Mouse (Mus musculus) testis, postnatal 10 days (tissue): ENCODE data around the gene Clcn6.
A peak's percentile ranks its signal among the peaks of the same experiment; 100 is the strongest.
"Not testable (repeated sequence)": the region's sequence is repeated elsewhere in the genome, so short reads cannot be mapped to it uniquely, and the experiment has no call there.

Experiments
- DNase-seq: peaks from one replicate; pipeline ENCODE4 v3.0.0; 2021; ENCODE audit warnings: low spot score

Gene Clcn6

DNA sequence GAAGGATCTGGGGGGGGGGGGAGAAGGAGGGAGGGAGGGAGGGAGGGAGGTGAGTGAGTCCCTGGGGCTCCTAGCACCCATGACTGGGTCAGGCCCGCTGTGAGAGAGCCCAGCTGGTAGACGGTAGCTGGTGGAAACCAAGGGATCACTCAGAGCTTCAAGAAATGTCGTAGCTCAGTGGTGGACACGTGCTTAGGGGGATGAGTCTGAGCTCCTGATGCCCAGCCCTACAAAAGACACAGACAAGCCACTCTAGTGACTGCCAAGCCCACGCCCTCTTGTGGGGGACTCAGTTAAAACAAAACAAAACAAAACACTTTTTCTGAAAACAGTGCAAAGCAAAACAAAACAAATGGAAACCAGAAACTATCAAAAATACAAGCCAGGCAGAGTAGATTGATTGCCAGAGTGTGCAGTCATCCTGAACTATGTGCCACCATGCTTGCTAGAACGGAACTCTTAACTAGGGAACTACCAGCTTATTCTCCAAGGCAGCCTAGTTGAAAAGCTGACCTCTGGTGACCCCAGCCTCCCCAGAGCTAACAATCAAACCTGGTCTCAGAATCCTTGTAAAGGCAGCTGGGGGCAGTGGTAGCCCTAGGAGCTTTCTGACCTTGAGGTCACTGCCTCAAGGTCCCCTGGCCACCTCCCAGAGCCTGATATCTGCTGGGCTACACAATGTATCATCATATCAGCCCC, 27.2 kb upstream of the Clcn6 start:
- DNase-seq = peak; percentile 62

DNA sequence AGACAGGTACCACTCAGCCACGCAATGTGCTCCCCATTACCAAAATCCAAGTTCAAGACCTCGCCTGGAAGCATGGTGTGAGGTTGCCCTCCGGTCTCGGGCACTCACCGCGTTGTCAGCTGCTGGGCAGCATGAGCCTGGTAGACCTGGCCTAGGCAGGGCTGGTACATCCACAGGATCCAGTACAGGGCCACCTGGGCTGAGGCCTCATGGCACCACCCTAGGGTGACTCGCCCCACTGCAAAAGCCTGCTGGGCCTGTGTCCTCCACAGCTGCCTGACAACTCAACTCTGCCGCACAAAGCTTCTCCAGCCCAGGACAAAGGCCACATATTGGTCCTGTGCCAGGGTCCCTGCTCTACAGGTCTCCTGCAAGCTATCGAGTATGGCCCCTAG, 22.5 kb upstream of the Clcn6 start:
- no peak for DNase-seq

DNA sequence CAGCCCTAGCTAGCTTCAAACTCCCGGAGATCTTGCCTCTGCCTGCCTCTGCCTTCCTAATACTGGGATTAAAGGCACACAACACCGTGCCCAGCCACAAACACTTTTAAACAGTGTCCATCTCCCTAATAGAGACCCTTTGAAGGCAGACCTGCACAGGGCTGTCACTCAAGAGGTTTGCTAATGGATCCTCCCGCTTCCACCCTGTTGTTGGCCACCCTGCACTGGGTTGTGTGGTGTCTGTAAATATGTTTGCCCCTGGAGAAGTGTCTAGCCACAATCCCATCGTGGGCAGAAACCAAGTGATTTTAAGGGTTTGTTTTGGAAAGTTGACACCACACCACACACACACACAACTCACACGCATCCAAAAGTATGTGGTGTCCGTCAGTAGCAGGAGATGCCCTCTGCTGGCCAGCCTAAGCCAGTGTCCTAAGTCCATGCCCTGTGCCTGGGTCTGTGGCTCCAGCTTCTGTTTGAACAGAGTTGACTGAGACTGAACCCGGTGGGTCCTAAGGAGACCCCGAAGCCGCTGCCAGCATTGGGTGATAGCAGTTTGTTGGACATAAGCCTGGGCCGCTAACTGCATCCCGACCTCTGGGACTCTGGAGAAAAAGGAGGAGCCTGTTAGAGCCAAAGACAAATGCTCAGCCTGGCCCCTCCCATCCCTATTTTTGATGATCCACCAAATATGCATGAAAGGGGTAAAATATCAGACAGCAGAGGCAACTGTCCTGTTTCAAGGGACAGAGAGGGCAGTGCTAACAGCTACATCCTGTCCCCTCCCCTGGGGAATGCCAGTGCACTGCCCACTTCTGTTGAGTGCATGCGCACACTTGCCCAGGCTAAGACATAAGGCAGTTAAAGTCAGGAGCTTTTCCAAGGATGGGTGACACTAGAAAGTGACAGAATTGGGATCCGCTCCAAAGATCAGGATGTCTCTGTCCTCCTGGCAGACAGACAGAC, 21.8 kb upstream of the Clcn6 start:
- DNase-seq = peak; percentile 70

DNA sequence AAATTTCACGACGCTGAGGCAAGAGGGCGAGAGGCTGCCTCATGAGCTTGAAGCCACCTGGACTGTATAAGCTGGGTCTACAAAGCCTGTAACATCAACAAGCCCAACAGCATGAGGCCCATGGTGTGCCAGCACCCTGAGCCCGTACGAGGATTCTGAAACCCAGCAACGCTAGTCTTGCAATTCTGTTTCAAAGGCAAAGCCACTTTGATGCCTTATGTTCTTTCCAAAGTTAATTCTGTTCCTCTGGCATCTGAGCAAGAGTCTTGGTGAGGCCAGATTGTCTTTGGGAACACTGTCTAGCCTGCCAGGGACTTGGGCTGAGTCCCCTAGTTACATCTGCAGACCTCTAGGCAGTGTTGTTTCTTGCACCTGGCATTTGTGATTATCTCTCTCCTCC, 20.4 kb upstream of the Clcn6 start:
- DNase-seq = no peak

DNA sequence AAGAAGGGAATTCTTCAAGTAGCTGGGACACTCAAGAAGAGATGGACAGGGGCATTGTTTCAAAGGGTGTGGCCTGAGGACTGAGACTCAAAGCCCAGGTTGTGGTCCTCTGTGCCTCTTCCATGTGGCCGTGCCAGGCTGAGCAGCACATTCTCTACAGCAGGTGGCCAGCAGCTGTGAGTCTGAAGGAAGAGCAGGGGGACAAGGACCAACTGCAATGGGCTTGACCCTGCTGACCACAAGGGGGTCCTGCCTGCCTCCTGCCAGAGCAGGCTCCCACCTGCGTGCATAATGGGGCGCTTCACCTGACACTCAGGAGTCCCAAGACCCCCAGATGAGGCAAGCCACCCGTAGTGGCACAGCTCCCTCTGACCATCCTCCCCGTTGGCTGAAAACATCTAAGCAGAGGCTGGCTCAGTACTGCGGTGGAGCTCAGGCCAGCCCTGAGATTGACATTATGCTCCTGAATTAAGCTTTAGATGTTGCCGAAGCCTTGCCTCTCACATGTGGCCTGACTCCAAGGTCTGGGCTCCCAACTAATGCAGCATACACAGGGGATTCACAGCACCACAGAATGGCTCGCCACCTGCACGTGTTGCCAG, 19.7 kb upstream of the Clcn6 start:
- DNase-seq = no peak

DNA sequence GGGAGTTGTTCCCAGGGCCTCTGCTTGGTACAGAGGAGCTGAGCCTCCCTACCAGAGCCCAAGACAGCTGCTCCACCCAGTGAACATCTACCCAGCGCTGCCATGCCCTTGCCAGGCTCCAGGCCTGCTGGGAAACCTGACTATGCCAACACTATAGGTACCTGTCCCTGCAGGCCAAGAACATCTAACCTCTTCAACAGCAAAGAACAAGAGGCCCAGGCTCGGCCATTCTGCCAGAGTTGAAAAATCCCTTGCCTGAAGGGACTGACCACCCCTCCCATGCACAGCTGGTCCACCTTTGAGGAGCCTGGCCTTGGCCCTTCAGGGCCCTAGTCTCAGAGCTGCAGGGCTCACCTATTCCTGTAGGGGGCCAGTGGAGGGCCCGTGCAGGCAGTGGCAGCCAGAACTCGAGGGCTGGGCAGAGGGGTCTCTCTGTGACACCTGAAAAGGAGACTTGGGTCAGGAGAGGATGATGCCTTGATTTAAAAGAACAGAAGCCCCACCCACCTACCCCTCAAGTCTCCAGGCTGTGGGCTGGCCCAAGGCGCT, 19.1 kb upstream of the Clcn6 start:
- no peak for DNase-seq

DNA sequence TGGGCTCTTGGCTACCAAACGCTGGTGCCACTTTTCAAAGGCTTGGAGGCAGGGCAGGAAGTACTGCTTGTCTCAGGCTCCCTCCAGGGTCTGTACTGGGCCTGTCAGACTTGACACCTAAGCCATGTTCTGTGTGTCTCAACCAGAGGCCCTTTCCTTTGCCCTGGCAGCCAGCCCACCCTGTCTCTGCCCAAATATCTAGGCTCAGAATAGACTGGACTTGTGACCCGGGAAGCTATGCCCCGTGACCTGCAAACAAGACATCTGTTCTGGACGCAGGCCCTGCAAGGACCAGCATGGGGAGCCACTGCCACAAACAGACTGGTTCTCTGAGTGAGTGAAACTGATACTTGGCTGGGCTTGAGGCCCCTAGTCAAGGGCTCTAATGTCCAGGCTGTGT, 18.2 kb upstream of the Clcn6 start:
- no peak for DNase-seq

DNA sequence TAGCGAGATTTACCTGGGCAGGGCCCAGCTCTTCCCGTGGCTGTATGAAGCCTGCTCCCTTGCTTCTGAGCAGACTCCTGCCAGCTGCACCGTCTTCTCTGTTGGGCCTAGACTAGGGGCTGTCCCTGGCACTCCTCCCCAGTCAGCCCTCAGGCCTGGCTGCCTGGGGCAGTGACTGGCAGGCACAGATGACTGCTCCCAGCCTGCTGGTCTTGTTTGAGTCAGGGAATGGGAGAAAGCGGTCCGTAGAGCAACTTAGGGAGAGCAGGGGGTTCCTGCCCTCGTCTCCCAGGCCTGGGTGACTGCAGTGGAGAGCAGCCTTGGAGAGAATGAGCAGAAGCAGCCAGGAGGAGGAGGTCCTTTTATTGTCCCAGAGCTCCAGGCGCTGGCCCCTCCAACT, 17.6 kb upstream of the Clcn6 start:
- no peak for DNase-seq

DNA sequence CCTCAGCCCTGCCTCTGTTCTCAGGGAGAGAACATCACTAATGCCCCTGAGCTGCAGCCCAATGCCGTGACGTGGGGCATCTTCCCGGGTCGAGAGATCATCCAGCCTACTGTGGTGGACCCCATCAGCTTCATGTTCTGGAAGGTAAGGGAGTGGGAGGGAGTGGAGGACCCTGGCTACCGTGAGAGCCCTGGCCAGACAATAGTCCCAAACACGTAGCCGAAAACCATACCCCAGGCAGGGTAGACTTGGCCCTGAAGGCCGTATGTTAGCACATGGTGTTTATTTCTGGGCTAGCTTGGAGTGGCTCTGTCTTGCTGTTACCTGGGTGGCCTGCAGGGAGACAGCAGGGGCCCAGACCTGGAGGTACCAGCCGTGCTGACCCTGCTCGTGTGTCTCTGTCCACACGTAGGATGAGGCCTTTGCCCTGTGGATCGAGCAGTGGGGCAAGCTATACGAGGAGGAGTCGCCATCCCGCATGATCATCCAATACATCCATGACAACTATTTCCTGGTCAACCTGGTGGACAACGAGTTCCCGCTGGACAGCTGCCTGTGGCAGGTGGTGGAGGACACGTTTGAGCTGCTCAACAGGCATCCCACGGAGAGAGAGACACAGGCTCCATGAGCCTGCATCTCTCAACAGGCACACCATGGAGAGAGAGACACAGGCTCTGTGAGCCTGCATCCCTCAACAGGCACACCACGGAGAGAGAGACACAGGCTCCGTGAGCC, 16.5 kb upstream of the Clcn6 start:
- no peak for DNase-seq

DNA sequence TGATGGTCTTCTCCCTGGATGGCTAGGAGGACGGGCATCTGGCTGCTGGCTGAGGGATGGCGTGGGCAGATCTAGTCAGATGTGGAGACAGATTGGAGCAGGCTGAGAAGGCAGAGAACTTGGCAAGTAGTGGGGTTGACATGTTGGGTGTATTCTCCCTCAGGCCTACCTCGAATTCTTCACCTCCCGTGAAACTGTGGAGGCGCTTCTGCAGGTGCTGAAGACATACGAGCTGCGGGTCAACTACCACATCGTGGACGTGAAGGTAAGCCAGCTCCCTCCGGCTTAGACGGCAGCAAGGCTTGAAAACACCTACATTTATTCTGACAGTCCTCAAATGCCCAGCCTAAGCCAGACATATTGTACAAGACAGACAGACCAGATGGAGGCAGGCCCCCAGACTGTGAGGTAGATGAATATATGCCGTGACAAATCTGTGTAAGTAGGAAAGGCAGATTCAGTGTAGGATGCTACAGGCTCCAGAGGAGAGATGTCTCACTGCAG, 14.8 kb upstream of the Clcn6 start:
- no peak for DNase-seq

DNA sequence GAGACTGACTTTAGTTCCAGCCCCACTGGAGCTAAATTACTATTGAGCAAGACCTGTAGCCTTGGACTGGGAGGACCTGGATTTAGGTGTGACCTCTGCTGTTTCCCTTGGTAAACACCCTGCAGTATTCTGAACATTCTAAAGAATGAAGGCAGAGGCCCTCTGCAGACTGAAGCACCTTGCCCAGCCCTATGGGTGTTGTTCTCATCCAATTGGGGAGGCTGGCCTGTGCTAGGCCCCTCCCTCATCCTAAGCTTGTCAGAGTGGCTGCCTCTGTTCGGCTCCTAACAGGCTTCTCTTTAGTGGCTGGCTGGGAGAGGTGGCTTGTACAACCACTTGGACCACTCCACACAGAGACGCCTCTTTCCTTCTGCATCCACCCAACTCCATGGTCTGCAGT, 14.4 kb upstream of the Clcn6 start:
- DNase-seq = no peak

DNA sequence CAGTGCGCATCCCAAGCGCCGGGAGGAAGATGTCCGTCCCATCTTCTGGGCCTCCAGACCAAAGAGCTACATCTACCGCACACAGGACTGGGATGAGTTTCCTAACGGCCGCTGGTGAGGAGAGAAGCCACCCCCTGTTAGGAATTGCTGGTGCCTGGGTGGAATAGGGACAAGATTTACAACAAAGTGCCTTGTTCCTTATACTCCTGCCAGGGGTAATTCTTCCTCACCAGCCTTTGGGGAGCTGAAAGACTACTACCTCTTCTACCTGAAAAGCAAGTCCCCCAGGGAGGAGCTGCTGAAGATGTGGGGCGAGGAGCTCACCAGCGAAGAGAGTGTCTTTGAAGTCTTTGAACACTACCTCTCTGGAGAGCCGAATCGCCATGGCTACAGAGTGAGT, 13.3 kb upstream of the Clcn6 start:
- DNase-seq = no peak

DNA sequence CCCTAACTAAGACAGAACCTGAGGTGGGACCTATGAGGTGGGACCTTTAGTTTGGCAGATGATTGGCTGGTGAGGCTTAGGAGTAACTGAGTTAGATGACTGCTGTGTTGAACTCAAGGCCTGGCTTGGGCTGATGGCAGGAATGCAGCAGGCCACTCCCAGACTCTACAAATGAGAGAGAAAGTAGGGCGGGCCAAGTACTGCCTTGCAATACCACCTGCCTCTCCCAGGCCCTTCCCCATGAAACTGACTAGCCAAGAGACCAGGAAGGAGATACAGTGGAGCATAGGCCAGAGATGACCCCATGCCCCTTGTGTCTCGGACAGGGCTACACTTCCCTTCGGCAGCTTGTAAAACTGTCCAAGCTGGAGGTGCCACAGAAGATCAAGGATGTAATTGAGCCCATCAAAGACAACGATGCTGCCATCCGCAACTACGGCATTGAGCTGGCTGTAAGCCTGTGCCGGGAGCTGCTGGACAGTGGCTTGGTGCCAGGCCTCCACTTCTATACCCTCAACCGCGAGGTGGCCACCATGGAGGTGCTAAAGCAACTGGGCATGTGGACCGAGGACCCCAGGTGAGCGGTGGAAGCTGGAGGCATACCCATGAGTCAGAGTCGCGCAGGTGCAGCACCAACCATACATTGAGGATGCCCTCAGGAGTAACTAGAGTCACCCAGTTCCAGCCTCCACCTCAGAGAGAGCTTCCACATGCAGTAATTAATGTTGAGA, 12.6 kb upstream of the Clcn6 start:
- DNase-seq = no peak

DNA sequence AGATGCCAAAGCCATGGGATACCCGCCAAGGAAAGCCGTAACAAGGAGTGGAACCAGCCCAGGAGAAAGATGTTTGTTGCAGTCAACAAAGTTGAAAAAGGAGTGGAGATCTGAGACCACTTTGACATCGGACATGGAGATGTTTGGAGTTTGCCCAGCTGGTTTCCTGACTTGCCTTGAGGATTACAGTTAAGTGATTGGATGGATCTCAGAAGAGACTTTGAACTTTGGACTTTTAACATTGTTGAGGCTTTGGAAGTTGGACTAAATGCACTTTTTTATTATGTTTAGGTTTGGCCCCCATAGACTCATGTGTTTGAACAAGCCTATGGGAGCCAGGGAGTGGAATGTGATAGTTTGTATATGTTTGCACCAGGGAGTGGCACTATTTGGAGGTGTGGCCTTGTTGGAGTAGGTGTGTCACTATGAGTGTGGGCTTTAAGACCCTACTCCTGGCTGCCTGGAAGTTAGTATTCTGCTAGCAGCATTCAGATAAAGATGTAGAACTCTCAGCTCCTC, 11.8 kb upstream of the Clcn6 start:
- DNase-seq = not testable (repeated sequence)

DNA sequence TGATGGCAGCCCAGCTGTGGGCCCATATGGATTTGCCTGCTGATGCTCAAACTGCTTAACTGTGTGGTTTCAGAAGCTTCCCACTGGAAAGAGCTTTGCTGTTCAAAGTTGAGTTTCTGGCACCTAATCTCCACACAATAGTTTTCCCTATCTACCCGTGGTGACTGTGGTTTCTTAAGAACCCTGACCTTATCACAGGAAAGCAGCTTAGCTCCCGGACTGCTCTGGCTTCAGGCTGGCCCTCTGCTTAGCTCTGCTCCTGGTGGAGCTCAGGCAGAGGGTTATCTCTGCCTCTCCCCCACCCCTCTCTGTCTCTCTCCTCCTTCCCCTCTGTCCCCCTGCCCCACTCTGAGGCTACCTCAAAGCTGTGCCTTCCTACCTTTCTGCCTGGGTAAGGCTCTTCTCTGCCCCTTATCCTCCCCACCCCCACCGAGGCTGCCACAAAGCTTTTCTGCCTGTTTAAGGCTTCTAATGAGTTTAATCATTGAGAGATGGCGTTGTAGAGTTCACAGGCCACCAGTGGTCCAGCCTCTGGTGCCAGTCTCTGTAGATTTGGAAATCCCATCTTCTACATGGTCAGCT, 7.9 kb upstream of the Clcn6 start:
- DNase-seq = no peak

DNA sequence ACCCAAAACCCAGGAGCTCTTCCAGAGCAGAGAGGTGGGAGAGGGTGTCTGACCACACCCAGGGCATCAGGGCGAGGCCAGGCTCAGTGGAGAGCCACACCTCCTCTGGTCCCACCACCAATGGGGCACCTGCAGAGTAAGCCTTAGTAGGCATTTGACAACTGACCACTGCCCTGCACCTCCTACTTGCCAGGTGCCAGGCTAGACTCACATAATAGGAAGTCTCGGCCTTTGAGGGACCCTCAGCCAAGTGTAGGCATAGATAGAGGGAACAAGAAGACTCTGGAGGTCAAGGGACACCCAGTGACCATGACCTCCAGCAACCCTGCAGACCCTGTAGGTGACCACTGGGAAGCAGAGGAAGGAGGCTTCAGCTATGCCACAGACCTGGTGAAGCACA, 5.5 kb upstream of the Clcn6 start:
- DNase-seq = no peak

DNA sequence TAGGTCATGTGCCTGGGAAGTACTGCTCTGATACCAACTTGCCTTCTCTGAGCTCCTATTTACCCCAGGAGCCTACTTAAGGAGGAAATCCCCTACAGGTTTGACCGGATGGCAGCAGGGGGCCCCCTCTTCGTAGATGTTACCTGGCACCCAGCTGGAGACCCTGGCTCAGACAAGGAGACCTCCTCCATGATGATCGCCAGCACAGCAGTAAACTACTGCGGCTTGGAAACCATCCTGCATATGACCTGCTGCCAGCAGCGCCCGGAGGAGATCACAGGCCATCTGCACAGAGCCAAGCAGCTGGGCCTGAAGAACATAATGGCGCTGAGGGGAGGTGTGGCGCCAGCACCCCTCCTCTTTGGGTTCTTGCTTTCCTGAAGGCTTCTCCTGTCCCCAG, 4.7 kb upstream of the Clcn6 start:
- DNase-seq = not testable (repeated sequence)

DNA sequence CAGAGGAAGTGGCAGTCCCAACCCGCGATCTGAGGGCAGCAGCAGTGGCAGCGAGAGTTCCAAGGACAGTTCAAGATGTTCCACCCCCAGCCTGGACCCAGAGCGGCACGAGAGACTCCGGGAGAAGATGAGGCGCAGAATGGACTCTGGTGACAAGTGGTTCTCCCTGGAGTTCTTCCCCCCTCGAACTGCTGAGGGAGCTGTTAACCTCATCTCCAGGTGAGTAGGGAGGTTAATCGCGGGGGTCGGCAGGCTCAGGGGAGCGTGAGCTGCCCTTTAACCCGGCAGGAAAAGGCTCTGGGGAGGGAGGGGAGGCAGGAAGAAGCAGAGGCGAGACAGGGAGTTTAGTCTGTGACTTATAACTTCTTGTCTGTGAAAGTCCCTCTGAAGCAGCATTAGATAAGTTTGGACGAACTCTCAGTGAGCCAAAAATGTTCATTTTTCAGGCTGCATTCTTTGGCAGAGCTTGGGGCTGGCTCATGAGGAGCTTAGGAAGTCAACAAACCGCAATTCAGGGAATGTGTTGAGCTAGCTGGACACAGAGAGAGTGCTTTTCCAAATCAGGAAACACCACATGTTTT, 3.1 kb upstream of the Clcn6 start:
- no peak for DNase-seq

DNA sequence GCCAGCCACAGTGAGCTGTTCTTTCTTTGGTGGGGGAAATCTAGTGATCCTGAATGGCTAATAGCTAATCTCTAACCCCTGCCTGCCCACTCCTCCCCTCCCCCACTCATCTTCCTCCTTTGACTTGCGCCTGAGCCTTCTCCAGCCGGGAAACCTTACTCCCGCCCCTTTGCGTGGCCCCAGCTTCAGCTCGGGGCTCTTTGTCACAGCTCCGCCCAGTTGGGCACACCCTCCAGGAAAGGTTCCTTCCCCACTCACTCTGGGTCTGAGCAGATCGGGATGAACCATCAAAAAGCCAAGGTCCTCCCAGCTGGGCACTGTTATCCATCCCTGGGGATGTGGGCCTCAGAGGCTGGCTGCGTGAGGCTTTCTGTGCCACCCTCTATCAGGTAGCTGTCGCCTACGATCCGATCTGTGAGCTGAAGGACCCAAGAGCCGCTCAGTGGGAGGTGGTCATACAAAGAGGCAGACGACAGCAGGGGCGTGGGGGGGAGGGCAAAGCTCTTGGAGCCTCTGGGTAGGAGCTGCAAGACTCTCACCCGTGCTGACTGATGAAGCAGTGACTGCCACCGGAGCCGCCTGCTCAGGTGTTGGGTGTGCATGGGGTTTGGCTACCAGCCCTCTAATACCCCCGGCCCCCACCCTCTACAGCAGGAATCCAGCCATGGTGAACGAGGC, 2.5 kb upstream of the Clcn6 start:
- DNase-seq = peak; percentile 79
